Mouse (Mus musculus) kidney, embryonic 14.5 days (tissue): ENCODE results near the gene Ankrd13d. TPM values are rescaled to one million over a fixed set of nuclear protein-coding genes. Genes with fewer than 3 reads are reported as not detected.

Experiments
- ATAC-seq: fragments of 200-750 bp; cut with Nextera tagmentation; 2 replicates; pipeline ENCODE4 v1.8.0; 2017; ENCODE audit warnings: moderate number of reproducible peaks, mild to moderate bottlenecking, moderate TSS enrichment, moderate library complexity; ENCODE audit not compliant: low FRiP score, low TSS enrichment
- H3K27ac ChIP-seq: fragments of 300-500 bp; sonication (generic); 2 replicates; pipeline ENCODE4 v1.5.1; 2014; ENCODE audit warnings: low read depth, mild to moderate bottlenecking, low read length, moderate library complexity, mixed read lengths
- H3K27me3 ChIP-seq: fragments of 300-500 bp; sonication (generic); 2 replicates; pipeline ENCODE4 v1.6.1; 2014; ENCODE audit warnings: mild to moderate bottlenecking, low read length; ENCODE audit not compliant: control insufficient read depth, insufficient read depth
- H3K36me3 ChIP-seq: fragments of 300-500 bp; sonication (generic); 2 replicates; pipeline ENCODE4 v1.6.1; 2014; ENCODE audit warnings: low read length, mixed read lengths; ENCODE audit not compliant: control insufficient read depth, insufficient read depth
- H3K4me1 ChIP-seq: fragments of 300-500 bp; sonication (generic); 2 replicates; pipeline ENCODE4 v1.6.1; 2014; ENCODE audit warnings: low read length, mixed read lengths; ENCODE audit not compliant: control insufficient read depth, insufficient read depth
- H3K4me2 ChIP-seq: fragments of 300-500 bp; sonication (generic); replicated peaks from 2 replicates; pipeline ENCODE4 v1.6.1; 2014; ENCODE audit warnings: low read depth, mild to moderate bottlenecking, low read length
- H3K4me3 ChIP-seq: fragments of 300-500 bp; sonication (generic); 2 replicates; pipeline ENCODE4 v1.5.1; 2014; ENCODE audit warnings: mild to moderate bottlenecking, low read length
- H3K9ac ChIP-seq: fragments of 300-500 bp; sonication (generic); 2 replicates; pipeline ENCODE4 v1.6.1; 2014; ENCODE audit warnings: low read depth, mild to moderate bottlenecking, low read length, moderate library complexity
- H3K9me3 ChIP-seq: fragments of 300-500 bp; sonication (generic); 2 replicates; pipeline ENCODE4 v1.6.1; 2016; ENCODE audit warnings: low read length; ENCODE audit not compliant: control insufficient read depth
- WGBS: fragments of 180-500 bp; shearing (Covaris S2); extraction: QIAGEN DNeasy Blood & Tissue Kit; methylation state at CpG from one replicate; pipeline ENCODE4 v1.1.7; 2014; 5-methylcytosine and 5-hydroxymethylcytosine counted together
- polyA plus RNA-seq: library from polyadenylated mRNA; unstranded; fragments of >200 nt; fragmentation: Nextera tagmentation; extraction: Ambion mirVana; gene quantifications from 2 replicates; pipeline ENCODE4 v1.2.1, GENCODE M21; 2014

The Ankrd13d gene
- polyA plus RNA-seq, 1 experiment from 2014 or later = 8.3 TPM

DNA sequence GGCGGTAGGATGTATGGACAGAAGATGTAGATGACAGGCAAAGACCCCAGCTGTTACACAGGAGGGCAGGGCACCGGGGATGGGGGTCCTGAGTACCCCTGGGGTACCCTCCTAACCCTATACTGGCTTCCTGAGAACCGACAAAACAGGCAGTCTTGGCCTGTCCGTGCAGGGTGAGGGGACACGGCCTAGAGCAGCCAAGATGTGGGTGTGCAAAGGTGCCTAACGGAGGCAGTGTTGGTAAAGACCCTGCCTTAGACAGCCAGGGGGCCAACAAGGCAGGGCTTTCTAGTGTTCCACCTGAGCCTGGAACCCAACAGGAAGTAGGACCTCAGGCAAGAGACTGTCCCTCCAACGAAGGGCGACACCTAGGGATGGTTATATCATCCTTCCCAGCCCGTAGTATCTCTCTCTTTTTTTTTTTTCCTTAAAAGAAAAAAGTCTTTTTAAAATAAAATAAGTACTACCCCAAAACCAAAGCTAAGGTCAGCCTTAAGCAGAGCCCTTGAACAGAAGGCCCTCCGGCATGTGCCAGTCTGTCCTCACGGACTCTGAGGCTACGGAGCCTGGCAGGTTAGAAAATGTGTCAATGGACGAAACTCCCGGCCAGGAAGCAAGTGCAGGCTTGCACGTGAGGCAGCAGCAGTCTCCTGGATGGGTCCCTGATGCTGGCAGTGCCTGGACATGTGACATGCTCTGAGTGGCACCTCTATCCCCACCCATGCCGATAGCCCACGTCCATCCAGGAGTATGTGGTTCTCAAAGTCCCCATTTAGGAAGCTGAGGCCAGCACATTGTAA, 15.6 kb upstream of the Ankrd13d start:
- H3K9me3 ChIP-seq = no peaks in the 10 kb centered on the region
- peaks cover 37% of the 10 kb centered on the region for H3K4me1 ChIP-seq
- H3K4me3 ChIP-seq = no peak overlapping the region
- H3K36me3 ChIP-seq = no peaks in the 10 kb centered on the region; the same call in 1 of the 2 replicates
- no peak overlapping the region for H3K9ac ChIP-seq
- no peak for ATAC-seq
- no peaks in the 10 kb centered on the region for H3K27me3 ChIP-seq
- 92% methylated on average over 17 of the region's 17 CpGs for WGBS
- H3K27ac ChIP-seq = no peak overlapping the region
- no peak overlapping the region for H3K4me2 ChIP-seq

- Histone ChIP-seq H3K4me1 (peaks cover 31% of the 10 kb centered on the region), H3K36me3 (peaks cover 4% of the 10 kb centered on the region; the same call in 1 of the 2 replicates), H3K27ac (no peak overlapping the region), H3K4me3 (no peak overlapping the region), H3K9me3 (no peaks in the 10 kb centered on the region), H3K27me3 (no peaks in the 10 kb centered on the region), H3K4me2 (no peak overlapping the region), H3K9ac (no peak overlapping the region)
- no peak for ATAC-seq
- 85% methylated on average over 5 of the region's 5 CpGs for WGBS
Measured at GRCm38 (mm10) chr19:4297851-4298250, 14.9 kb upstream of the Ankrd13d start.

- Histone ChIP-seq H3K9me3 (no peaks in the 10 kb centered on the region), H3K9ac (no peak overlapping the region), H3K27me3 (no peaks in the 10 kb centered on the region), H3K36me3 (peaks cover 17% of the 10 kb centered on the region), H3K4me2 (no peak overlapping the region), H3K4me3 (no peak overlapping the region), H3K27ac (no peak overlapping the region), H3K4me1 (peaks cover 18% of the 10 kb centered on the region; the same call in 1 of the 2 replicates)
- no peak for ATAC-seq
- WGBS = 93% methylated on average over 2 of the region's 2 CpGs
Measured at GRCm38 (mm10) chr19:4296611-4297010, 13.7 kb upstream of the Ankrd13d start.

DNA sequence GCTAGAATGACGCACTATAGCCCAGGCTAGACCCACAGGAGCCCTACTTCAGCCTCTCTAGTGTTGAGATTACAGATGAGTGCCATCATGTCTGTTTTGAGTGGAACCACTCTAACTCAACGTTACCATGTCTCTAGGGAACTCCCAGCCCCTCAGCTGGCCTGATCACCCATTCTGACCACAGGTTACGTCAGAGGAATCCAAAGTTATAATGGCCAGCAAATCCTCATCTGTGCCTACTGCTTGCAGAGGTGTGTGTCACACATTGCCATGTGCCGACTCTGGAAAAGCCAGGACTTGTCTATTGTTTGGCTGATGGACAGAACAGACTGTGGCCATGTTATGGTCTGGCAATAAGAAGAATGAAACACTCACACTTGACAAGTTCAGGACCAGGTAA, 12.5 kb upstream of the Ankrd13d start:
- Histone ChIP-seq H3K36me3 (peaks cover 29% of the 10 kb centered on the region), H3K4me3 (no peak overlapping the region), H3K27me3 (no peaks in the 10 kb centered on the region), H3K27ac (no peak overlapping the region), H3K9me3 (no peaks in the 10 kb centered on the region), H3K4me1 (peaks cover 6% of the 10 kb centered on the region; the same call in 1 of the 2 replicates), H3K9ac (no peak overlapping the region), H3K4me2 (no peak overlapping the region)
- no peak for ATAC-seq
- 93% methylated on average over 4 of the region's 4 CpGs for WGBS

DNA sequence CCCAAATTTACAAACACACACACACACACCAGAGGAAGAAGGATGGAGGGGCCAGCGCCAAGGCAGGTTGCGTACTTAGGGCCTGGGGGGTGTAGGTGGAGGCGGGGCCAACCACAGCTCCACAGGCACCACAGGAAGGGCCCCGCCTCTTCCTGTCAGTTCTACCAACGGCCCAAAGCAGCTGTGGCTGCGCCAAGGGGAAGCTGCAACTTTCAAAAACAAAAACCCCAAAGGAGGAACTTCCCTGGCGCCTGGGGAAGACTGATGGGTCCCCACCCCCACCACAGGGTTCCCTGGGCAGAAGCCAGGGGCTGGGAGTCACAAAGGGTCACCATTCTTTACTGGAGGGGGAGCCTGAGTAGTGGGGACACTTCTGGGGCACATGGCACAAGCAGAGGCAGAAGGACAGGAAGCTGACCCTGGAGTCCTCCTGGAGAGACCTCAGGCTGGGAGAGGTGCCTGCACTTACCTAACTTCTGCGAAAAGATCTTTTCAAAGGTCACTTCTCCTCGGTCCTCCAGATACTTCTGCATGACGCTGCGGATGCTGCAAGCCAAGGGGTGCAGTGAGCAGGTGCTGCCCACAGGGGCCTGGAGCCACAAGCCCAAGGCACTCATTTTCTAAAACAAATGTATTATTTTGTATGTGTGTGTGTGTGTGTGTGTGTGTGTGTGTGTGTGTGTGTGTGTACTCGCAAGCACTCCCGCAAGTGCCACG, 11.6 kb upstream of the Ankrd13d start:
- Histone ChIP-seq H3K27me3 (no peaks in the 10 kb centered on the region), H3K9me3 (no peaks in the 10 kb centered on the region), H3K27ac (peak overlapping the region; percentile 17; the same call in 1 of the 2 replicates), H3K4me3 (no peak overlapping the region), H3K4me1 (no peaks in the 10 kb centered on the region), H3K4me2 (no peak overlapping the region), H3K36me3 (peaks cover 37% of the 10 kb centered on the region), H3K9ac (no peak overlapping the region)
- WGBS = 67% methylated on average over 14 of the region's 14 CpGs
- no peak for ATAC-seq

DNA sequence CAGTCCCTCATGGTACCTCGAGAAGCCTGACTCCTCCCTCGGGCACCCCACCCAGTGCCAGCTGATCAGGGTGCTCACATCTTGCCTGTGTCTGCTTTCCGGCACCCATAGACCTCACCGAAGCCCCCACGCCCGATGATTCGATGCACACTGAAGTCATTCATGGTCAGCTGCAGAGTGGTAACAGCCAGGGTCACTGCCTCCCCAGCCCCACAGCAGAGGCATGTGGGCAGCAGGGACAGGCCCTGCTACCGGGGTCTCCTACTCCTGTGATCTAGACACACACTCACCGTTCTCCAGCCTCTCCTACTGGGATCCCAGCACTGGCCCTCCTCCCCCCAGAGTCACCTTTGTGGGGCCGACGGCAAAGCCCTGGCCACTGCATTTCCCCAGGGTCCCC, 8.2 kb upstream of the Ankrd13d start:
- no peak overlapping the region for H3K27ac ChIP-seq
- no peak overlapping the region for H3K9ac ChIP-seq
- H3K4me1 ChIP-seq = no peaks in the 10 kb centered on the region
- H3K27me3 ChIP-seq = no peaks in the 10 kb centered on the region
- no peak overlapping the region for H3K4me3 ChIP-seq
- H3K4me2 ChIP-seq = no peak overlapping the region
- no peaks in the 10 kb centered on the region for H3K9me3 ChIP-seq
- 92% methylated on average over 11 of the region's 11 CpGs for WGBS
- peaks cover 69% of the 10 kb centered on the region for H3K36me3 ChIP-seq
- ATAC-seq = no peak

GRCm38 (mm10) chr19:4290749-4291148, 7.8 kb upstream of the Ankrd13d start:
- no peak overlapping the region for H3K27ac ChIP-seq
- H3K4me3 ChIP-seq = no peak overlapping the region
- 79% methylated on average over 15 of the region's 15 CpGs for WGBS
- no peaks in the 10 kb centered on the region for H3K9me3 ChIP-seq
- no peaks in the 10 kb centered on the region for H3K27me3 ChIP-seq
- ATAC-seq = no peak
- H3K4me1 ChIP-seq = no peaks in the 10 kb centered on the region
- H3K9ac ChIP-seq = no peak overlapping the region
- peaks cover 73% of the 10 kb centered on the region for H3K36me3 ChIP-seq
- no peak overlapping the region for H3K4me2 ChIP-seq

DNA sequence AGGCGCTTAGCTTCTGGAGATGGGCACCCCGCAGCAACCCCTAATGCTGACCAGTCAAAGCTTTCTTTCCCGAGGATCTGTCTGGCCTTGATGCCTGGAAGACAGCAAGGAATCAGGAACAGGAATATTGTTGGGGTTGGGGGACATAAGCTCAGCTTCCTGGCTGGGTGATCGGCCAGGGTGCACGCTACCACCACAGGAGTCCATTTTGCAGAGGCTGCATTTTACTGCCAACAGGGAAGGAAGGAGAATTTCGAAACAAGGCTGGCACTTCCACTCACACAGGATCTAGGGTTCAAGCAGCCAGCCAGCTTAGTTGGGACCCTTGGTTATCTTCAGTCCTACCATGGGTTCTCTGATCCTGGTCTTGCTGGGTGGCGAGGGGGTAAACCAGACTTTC, 716 bp upstream of the Ankrd13d start:
- H3K27me3 ChIP-seq = no peaks in the 10 kb centered on the region
- 0 out of 2 replicates have a peak, but pooled peaks cover 4% of the 10 kb centered on the region for H3K4me1 ChIP-seq
- 46% methylated on average over 7 of the region's 7 CpGs for WGBS
- H3K27ac ChIP-seq = no peak overlapping the region
- peak overlapping the region; percentile 77 for H3K4me2 ChIP-seq
- ATAC-seq = no peak
- H3K36me3 ChIP-seq = peaks cover 33% of the 10 kb centered on the region
- H3K9me3 ChIP-seq = no peaks in the 10 kb centered on the region
- peak overlapping the region; percentile 70; the same call in 1 of the 2 replicates for H3K9ac ChIP-seq
- H3K4me3 ChIP-seq = peak overlapping the region; percentile 65

DNA sequence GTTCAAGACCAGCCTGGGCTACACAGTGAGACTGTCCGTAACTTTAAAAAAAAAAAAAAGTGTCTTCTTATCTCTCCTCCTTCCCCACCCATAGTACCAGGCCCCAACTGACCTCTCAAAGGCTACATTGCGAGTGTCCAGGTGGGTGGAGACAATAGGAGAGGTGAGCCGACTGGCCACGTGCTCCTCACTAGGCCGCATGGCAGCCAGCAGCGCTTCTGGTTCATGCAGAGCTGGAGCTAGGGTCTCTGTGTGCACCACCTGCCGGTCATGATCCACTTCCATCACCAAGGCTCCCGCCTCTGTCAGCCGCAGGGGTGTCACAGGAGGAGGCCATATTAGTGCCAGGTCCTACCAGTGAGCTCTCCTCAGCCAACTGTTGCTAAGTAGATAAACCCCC, 2.5 kb downstream of the Ankrd13d start:
- no peak overlapping the region for H3K9ac ChIP-seq
- H3K27ac ChIP-seq = no peak overlapping the region
- WGBS = 97% methylated on average over 9 of the region's 9 CpGs
- no peaks in the 10 kb centered on the region for H3K27me3 ChIP-seq
- no peak overlapping the region for H3K4me2 ChIP-seq
- H3K4me3 ChIP-seq = no peak overlapping the region
- no peak for ATAC-seq
- peaks cover 2% of the 10 kb centered on the region; the same call in 1 of the 2 replicates for H3K36me3 ChIP-seq
- 0 out of 2 replicates have a peak, but pooled peaks cover 4% of the 10 kb centered on the region for H3K4me1 ChIP-seq
- no peaks in the 10 kb centered on the region; the same call in 1 of the 2 replicates for H3K9me3 ChIP-seq
